Mouse (Mus musculus) MEL (cell line): ENCODE data around the gene Gm853.
A peak's percentile ranks its signal among the peaks of the same experiment; 100 is the strongest.

ENCODE experiments used
- CHD2 ChIP-seq: IDR thresholded peaks from 2 replicates; pipeline ENCODE4 v1.6.1; 2011; ENCODE audit warnings: low read length, improper control_type of control experiment
- CTCF ChIP-seq, 3 experiments: IDR thresholded peaks in 2 of 3; conservative IDR thresholded peaks in 1 of 3; 2 replicates each; pipeline ENCODE4 v1.5.1; 2011 to 2012; ENCODE audit warnings: low read length in 3 of 3, low read depth in 2 of 3, mild to moderate bottlenecking in 2 of 3, improper control_type of control experiment in 1 of 3, inconsistent platforms in 1 of 3, mixed read lengths in 1 of 3, moderate library complexity in 1 of 3; ENCODE audit not compliant: control insufficient read depth in 1 of 3, insufficient read depth in 1 of 3, poor library complexity in 1 of 3, severe bottlenecking in 1 of 3
- EP300 ChIP-seq, 2 experiments: IDR thresholded peaks; 2 replicates each; pipeline ENCODE4 v1.6.1; 2011; ENCODE audit warnings: improper control_type of control experiment in 2 of 2, low read length in 2 of 2, low read depth in 1 of 2, mild to moderate bottlenecking in 1 of 2
- KAT2A ChIP-seq: conservative IDR thresholded peaks from 2 replicates; pipeline ENCODE4 v1.6.1; 2012; ENCODE audit warnings: low read depth, low read length, improper control_type of control experiment, inconsistent platforms
- NRF1 ChIP-seq: IDR thresholded peaks from 2 replicates; pipeline ENCODE4 v1.6.1; 2014; ENCODE audit warnings: low read depth, mild to moderate bottlenecking, inconsistent platforms, low read length, improper control_type of control experiment, moderate library complexity; ENCODE audit not compliant: poor library complexity, insufficient read depth, severe bottlenecking
- POLR2A ChIP-seq, 2 experiments: IDR thresholded peaks; 2 replicates each; pipeline ENCODE4 v1.6.1; 2011 to 2012; ENCODE audit warnings: low read length in 2 of 2, mild to moderate bottlenecking in 2 of 2, control low read depth in 1 of 2, improper control_type of control experiment in 1 of 2, low read depth in 1 of 2, moderate library complexity in 1 of 2; ENCODE audit not compliant: control insufficient read depth in 1 of 2, insufficient read depth in 1 of 2, poor library complexity in 1 of 2
- TAL1 ChIP-seq: IDR thresholded peaks from 2 replicates; pipeline ENCODE4 v1.6.1; 2012; ENCODE audit warnings: mild to moderate bottlenecking, inconsistent platforms, low read length, moderate library complexity, mixed read lengths
- USF2 ChIP-seq, 2 experiments: IDR thresholded peaks; 2 replicates each; pipeline ENCODE4 v1.6.1; 2011 to 2012; ENCODE audit warnings: improper control_type of control experiment in 2 of 2, low read length in 2 of 2, borderline replicate concordance in 1 of 2, inconsistent platforms in 1 of 2, low read depth in 1 of 2, mild to moderate bottlenecking in 1 of 2; ENCODE audit not compliant: insufficient read depth in 1 of 2
- ZNF384 ChIP-seq: IDR thresholded peaks from 2 replicates; pipeline ENCODE4 v1.6.1; 2012; ENCODE audit warnings: low read depth, mild to moderate bottlenecking, inconsistent platforms, low read length, improper control_type of control experiment

DNA sequence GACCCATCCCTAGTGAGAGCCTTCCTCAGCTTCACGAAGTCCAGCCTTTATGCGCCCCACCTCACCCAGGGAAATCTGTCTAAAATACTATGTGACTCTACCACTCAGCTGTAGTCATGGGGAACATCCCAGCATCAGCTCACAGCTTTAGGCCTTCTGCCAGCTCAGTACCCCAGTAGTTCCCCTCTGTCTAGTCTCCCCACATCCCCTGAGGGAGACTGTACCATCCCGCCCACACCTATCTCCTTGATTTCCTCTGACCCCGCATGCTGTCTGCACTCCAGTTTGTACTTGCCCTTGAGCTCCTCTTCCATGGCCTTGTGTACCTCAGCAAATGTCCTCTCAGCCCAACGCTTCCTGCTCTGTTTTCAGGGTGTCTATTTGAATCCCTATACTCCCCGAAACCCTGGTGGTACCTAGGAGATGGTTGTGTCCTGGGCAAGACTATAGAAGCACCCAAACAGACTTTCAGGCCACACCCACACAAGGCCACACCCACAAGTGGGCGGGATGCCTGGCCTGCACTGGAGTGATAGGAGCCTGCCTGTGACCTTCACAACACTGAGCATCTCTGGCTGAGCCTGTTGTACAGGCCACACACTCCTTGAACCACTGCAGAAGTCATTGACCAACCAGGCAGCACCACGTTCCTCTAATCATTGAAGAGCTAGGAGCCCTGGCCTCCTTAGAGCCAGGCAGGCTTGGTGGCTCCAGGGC lies 30.4 kb upstream of the Gm853 start:
- TF ChIP-seq CTCF (IDR thresholded peaks at IDR 0.05 in 2 of 3, conservative IDR thresholded peaks at IDR 0.05 in 1 of 3; ENCODE audit: control insufficient read depth in 1 of 3, insufficient read depth in 1 of 3, low read depth in 2 of 3, low read length in 3 of 3, poor library complexity in 1 of 3, severe bottlenecking in 1 of 3) (no peak), POLR2A (IDR thresholded peaks at IDR 0.05; ENCODE audit: control insufficient read depth in 1 of 2, insufficient read depth in 1 of 2, low read depth in 1 of 2, low read length in 2 of 2, poor library complexity in 1 of 2) (peak in 1 of 2 experiments; percentile 34; a peak in 1 of 4 replicates), KAT2A (no peak), EP300 (IDR thresholded peaks at IDR 0.05; ENCODE audit: low read depth in 1 of 2, low read length in 2 of 2) (no peak), USF2 (IDR thresholded peaks at IDR 0.05; ENCODE audit: borderline replicate concordance in 1 of 2, insufficient read depth in 1 of 2, low read depth in 1 of 2, low read length in 2 of 2) (no peak), TAL1 (peak; percentile 68), NRF1 (no peak), CHD2 (no peak), ZNF384 (no peak)
